Mouse (Mus musculus) liver, embryonic 14.5 days (tissue): ENCODE results near the gene Lamp5. TPM values are rescaled to one million over a fixed set of nuclear protein-coding genes. Genes with fewer than 3 reads are reported as not detected.

ENCODE experiments used
- ATAC-seq: fragments of 200-750 bp; cut with Nextera tagmentation; 2 replicates; pipeline ENCODE4 v1.8.0; 2017; ENCODE audit warnings: moderate number of reproducible peaks, mild to moderate bottlenecking, moderate library complexity; ENCODE audit not compliant: insufficient read depth
- DNase-seq, 3 experiments: peaks; one replicate each; pipeline ENCODE4 v3.0.0-alpha.2; 2012 to 2013; ENCODE audit warnings: low read depth in 3 of 3, low spot score in 3 of 3
- H3K27ac ChIP-seq: fragments of 300-500 bp; sonication (generic); 2 replicates; pipeline ENCODE4 v1.5.1; 2014; ENCODE audit warnings: moderate library complexity, mild to moderate bottlenecking, control low read depth, inconsistent platforms
- H3K27me3 ChIP-seq: fragments of 300-500 bp; sonication (generic); 2 replicates; pipeline ENCODE4 v1.6.1; 2014; ENCODE audit warnings: mild to moderate bottlenecking, low read length, moderate library complexity; ENCODE audit not compliant: control insufficient read depth, insufficient read depth
- H3K36me3 ChIP-seq: fragments of 300-500 bp; sonication (generic); replicated peaks from 2 replicates; pipeline ENCODE4 v1.6.1; 2014; ENCODE audit warnings: low read depth; ENCODE audit not compliant: control insufficient read depth, insufficient read depth
- H3K4me1 ChIP-seq, 2 experiments: fragments of 200-500 bp in 1 of 2; fragments of 300-500 bp in 1 of 2; sonication (generic) in 1 of 2; replicated peaks; 2 replicates each; pipeline ENCODE4 v1.6.1; 2012 to 2014; ENCODE audit warnings: antibody characterized with exemption in 1 of 2, inconsistent platforms in 1 of 2, low read length in 1 of 2; ENCODE audit not compliant: control insufficient read depth in 2 of 2, insufficient read depth in 2 of 2
- H3K4me2 ChIP-seq: fragments of 300-500 bp; sonication (generic); 2 replicates; pipeline ENCODE4 v1.6.1; 2014; ENCODE audit warnings: low read depth, mild to moderate bottlenecking, control low read depth, moderate library complexity
- H3K4me3 ChIP-seq, 2 experiments: fragments of 200-500 bp in 1 of 2; fragments of 300-500 bp in 1 of 2; sonication (generic) in 1 of 2; 2 replicates each; pipeline ENCODE4 v1.5.1; 2012 to 2014; ENCODE audit warnings: low read depth in 2 of 2, low read length in 2 of 2, mild to moderate bottlenecking in 2 of 2, control low read depth in 1 of 2, inconsistent platforms in 1 of 2, moderate library complexity in 1 of 2; ENCODE audit not compliant: insufficient read depth in 1 of 2
- H3K9ac ChIP-seq: fragments of 300-500 bp; sonication (generic); replicated peaks from 2 replicates; pipeline ENCODE4 v1.6.1; 2014; ENCODE audit warnings: mild to moderate bottlenecking, control low read depth, moderate library complexity
- H3K9me3 ChIP-seq: fragments of 300-500 bp; sonication (generic); 2 replicates; pipeline ENCODE4 v1.6.1; 2016; ENCODE audit warnings: low read length, mixed read lengths; ENCODE audit not compliant: control insufficient read depth
- CTCF ChIP-seq: IDR thresholded peaks from 2 replicates; pipeline ENCODE4 v1.5.1; 2016; ENCODE audit warnings: antibody characterized with exemption, low read depth, control low read depth
- EP300 ChIP-seq: IDR thresholded peaks from 2 replicates; pipeline ENCODE4 v1.6.1; 2016; ENCODE audit warnings: antibody characterized with exemption, low read depth
- WGBS: fragments of 180-500 bp; shearing (Covaris S2); extraction: QIAGEN DNeasy Blood & Tissue Kit; methylation state at CpG from one replicate; pipeline ENCODE4 v1.1.7; 2014; ENCODE audit not compliant: insufficient replicate concordance; 5-methylcytosine and 5-hydroxymethylcytosine counted together
- polyA plus RNA-seq, 2 experiments: library from polyadenylated mRNA; depleted of rRNA in 1 of 2; stranded (reverse) in 1 of 2; unstranded in 1 of 2; fragments of >200 nt; fragmentation: Nextera tagmentation in 1 of 2; extraction: Ambion mirVana in 1 of 2; gene quantifications; 2 replicates each; pipeline versions ENCODE4 v1.2.1 to v1.2.3; 2012 to 2014

The Lamp5 gene
- polyA plus RNA-seq, 2 experiments, result 0.02 TPM; not detected in 1

- DNase-seq (no peak), ATAC-seq (no peak)
- no peak overlapping the region for H3K4me2 ChIP-seq
- no peaks in the 10 kb centered on the region for H3K27me3 ChIP-seq
- no peak for TF ChIP-seq CTCF
- no peak for TF ChIP-seq EP300
- H3K4me1 ChIP-seq, result no peaks in the 10 kb centered on the region
- 23% methylated on average over 27 of the region's 27 CpGs for WGBS
- H3K27ac ChIP-seq, result no peak overlapping the region
- H3K9ac ChIP-seq, result no peak overlapping the region
- H3K36me3 ChIP-seq, result no peaks in the 10 kb centered on the region
- H3K4me3 ChIP-seq, result no peak overlapping the region
- H3K9me3 ChIP-seq, result no peaks in the 10 kb centered on the region
Measured at GRCm38 (mm10) chr2:136050793-136051615, 1.0 kb upstream of the Lamp5 start.

- no peak overlapping the region for H3K9ac ChIP-seq
- H3K36me3 ChIP-seq, result no peaks in the 10 kb centered on the region
- H3K4me2 ChIP-seq, result no peak overlapping the region
- DNase-seq, result no peak
- H3K4me1 ChIP-seq, result no peaks in the 10 kb centered on the region
- no peak for ATAC-seq
- no peak overlapping the region for H3K4me3 ChIP-seq
- no peak for TF ChIP-seq CTCF
- no peak for TF ChIP-seq EP300
- H3K27ac ChIP-seq, result no peak overlapping the region
- H3K9me3 ChIP-seq, result no peaks in the 10 kb centered on the region
- H3K27me3 ChIP-seq, result peaks cover 17% of the 10 kb centered on the region
- 5% methylated on average over 19 of the region's 19 CpGs for whole genome bisulfite sequencing
Measured at GRCm38 (mm10) chr2:136057861-136058331, 5.9 kb downstream of the Lamp5 start.

- Histone ChIP-seq H3K9me3 (no peaks in the 10 kb centered on the region), H3K4me3 (no peak overlapping the region), H3K27me3 (peaks cover 17% of the 10 kb centered on the region), H3K9ac (no peak overlapping the region), H3K27ac (no peak overlapping the region), H3K4me2 (no peak overlapping the region), H3K36me3 (no peaks in the 10 kb centered on the region), H3K4me1 (no peaks in the 10 kb centered on the region)
- TF ChIP-seq CTCF, result no peak
- TF ChIP-seq EP300, result no peak
- no peak for DNase-seq
- ATAC-seq, result no peak
- WGBS, result 8% methylated on average over 7 of the region's 7 CpGs
Measured at GRCm38 (mm10) chr2:136058398-136058797, 6.4 kb downstream of the Lamp5 start.

- 2% methylated on average over 36 of the region's 37 CpGs for WGBS
- Histone ChIP-seq H3K27ac (no peak overlapping the region), H3K27me3 (peaks cover 17% of the 10 kb centered on the region), H3K4me2 (no peak overlapping the region), H3K4me1 (no peaks in the 10 kb centered on the region), H3K9ac (no peak overlapping the region), H3K9me3 (no peaks in the 10 kb centered on the region), H3K36me3 (no peaks in the 10 kb centered on the region), H3K4me3 (no peak overlapping the region)
- TF ChIP-seq CTCF (no peak), EP300 (no peak)
- DNase-seq (no peak), ATAC-seq (no peak)
Measured at GRCm38 (mm10) chr2:136059029-136059669, 7.1 kb downstream of the Lamp5 start.

- H3K9ac ChIP-seq, result no peak overlapping the region
Measured at GRCm38 (mm10) chr2:136064356-136064755, 12.3 kb downstream of the Lamp5 start.

More at GRCm38 (mm10) chr2:136064356-136064755, 12.3 kb downstream of the Lamp5 start:
- TF ChIP-seq EP300 (no peak), CTCF (no peak)
- Histone ChIP-seq H3K4me3 (no peak overlapping the region), H3K27ac (no peak overlapping the region), H3K4me2 (no peak overlapping the region), H3K27me3 (peaks cover 6% of the 10 kb centered on the region), H3K4me1 (no peaks in the 10 kb centered on the region), H3K36me3 (no peaks in the 10 kb centered on the region), H3K9me3 (no peaks in the 10 kb centered on the region)
- no peak for ATAC-seq
- DNase-seq, result peak in 1 of 3 experiments; percentile 3
- whole genome bisulfite sequencing, result 62% methylated on average over 1 of the region's 1 CpGs
